Mouse (Mus musculus) testis, adult 2 months (tissue): ENCODE measurements around the gene Sgk1.

Experiments
- CTCF ChIP-seq: fragments of 200-500 bp; IDR thresholded peaks from 2 replicates; pipeline ENCODE4 v1.5.1; 2012; ENCODE audit warnings: low read depth, mild to moderate bottlenecking, inconsistent platforms, low read length, moderate library complexity; ENCODE audit not compliant: control insufficient read depth, insufficient read depth, insufficient replicate concordance
- POLR2A ChIP-seq: fragments of 200-500 bp; IDR thresholded peaks from 2 replicates; pipeline ENCODE4 v1.6.1; 2012; ENCODE audit warnings: low read depth, mild to moderate bottlenecking, inconsistent platforms, low read length, moderate library complexity; ENCODE audit not compliant: control insufficient read depth

DNA sequence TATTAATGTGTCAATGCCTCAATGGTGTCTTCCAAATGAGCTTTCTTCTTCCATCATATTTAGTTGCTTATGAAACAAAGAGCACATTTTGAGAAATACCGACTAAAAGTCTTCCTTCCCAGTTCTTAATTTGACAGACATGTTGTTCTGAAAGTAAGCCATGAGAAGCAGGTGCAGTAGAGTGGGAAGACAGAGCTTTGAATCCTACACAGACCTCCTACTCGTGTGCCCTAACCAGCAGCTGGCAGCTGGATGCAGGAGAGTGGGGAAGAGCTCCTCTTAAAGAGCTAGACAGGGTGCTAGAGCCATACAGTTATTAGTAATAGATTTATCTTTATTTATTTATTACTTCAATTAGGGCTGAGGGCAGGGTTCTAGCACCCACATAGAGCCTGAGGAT is 49.7 kb upstream of the Sgk1 start:
- TF ChIP-seq CTCF (no peak), POLR2A (no peak)
